8 mouse cellular contexts compared by ENCODE assay signal in the genomic region with DNA sequence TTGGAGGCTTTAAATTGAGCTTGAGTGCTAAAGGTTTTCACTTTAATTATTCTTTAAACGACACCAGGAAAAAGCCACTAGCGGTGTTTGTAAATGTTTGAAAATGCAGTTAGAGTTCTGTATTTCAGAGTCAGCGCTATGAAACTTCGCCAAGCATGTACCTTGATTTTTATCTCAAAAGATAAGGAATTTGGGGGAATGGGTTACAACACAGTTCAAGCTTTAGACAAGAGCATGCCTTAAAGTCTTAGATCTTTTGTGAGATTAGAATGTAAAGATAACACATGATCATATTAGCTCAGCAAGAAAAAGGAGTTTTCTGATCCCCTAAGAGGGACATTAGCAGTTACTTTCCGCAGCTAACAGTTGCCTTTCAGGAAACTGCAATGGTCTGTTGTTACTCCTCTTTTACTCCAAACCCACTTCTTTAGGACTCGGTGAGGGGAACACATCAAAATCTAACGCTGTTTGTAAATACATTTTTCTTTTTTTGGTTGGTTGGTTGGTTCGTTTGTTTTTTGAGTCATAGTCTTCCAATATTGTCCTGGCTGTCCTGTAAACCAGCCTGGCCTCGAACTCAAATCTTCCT. TPM values are rescaled to one million over a fixed set of nuclear protein-coding genes. Genes with fewer than 3 reads are reported as not detected.
A peak's percentile ranks its signal among the peaks of the same experiment; 100 is the strongest.
DNase-seq lines count a peak whose midpoint lies in the region; ATAC-seq and TF ChIP-seq lines count a peak whose summit lies in the region.

No protein-coding gene starts in this region.

- H3K27me3 ChIP-seq in cerebellum, adult 2 months (ENCODE audit: control insufficient read depth, insufficient read depth, low read length) = no peaks in the 10 kb centered on the region
- H3K27me3 ChIP-seq in spleen, adult 2 months (ENCODE audit: control insufficient read depth, insufficient read depth, low read length) = no peaks in the 10 kb centered on the region
- H3K27me3 ChIP-seq in limb, embryonic 14.5 days (ENCODE audit: control insufficient read depth, insufficient read depth, low read length) = no peaks in the 10 kb centered on the region
- H3K27me3 ChIP-seq in stomach, embryonic 16.5 days (ENCODE audit: control insufficient read depth, insufficient read depth, low read length) = no peaks in the 10 kb centered on the region

- H3K9me3 ChIP-seq in limb, embryonic 14.5 days (ENCODE audit: control insufficient read depth, low read length) = no peaks in the 10 kb centered on the region; the same call in 1 of the 2 replicates
- peaks cover 5% of the 10 kb centered on the region; the same call in 1 of the 2 replicates for H3K9me3 ChIP-seq in stomach, embryonic 16.5 days (replicated peaks; ENCODE audit: control insufficient read depth, low read length)

- H3K4me1 ChIP-seq in cerebellum, adult 2 months (ENCODE audit: control insufficient read depth, insufficient read depth, low read length) = peaks cover 2% of the 10 kb centered on the region; the same call in 1 of the 2 replicates
- peaks cover 21% of the 10 kb centered on the region for H3K4me1 ChIP-seq in spleen, adult 2 months (ENCODE audit: control insufficient read depth, insufficient read depth, insufficient read length)
- peaks cover 8% of the 10 kb centered on the region for H3K4me1 ChIP-seq in limb, embryonic 14.5 days (ENCODE audit: control insufficient read depth, insufficient read depth, low read length)
- peaks cover 15% of the 10 kb centered on the region for H3K4me1 ChIP-seq in stomach, embryonic 16.5 days (ENCODE audit: control insufficient read depth, insufficient read depth, low read length)

- no peak for DNase-seq in cerebellum, adult 2 months
- no peak for DNase-seq in cerebellum, postnatal 4 days (ENCODE audit: low spot score in 2 of 2)
- no peak for DNase-seq in spleen, adult 2 months (ENCODE audit: low read depth in 1 of 2, low spot score in 2 of 2)
- no peak for DNase-seq in spleen, adult 18-20 months
- DNase-seq in limb, embryonic 14.5 days (ENCODE audit: low spot score) = no peak
- DNase-seq in thymus, postnatal 14 days = no peak

- peak overlapping the region; percentile 95 for H3K9ac ChIP-seq in limb, embryonic 14.5 days (ENCODE audit: low read depth, low read length, severe bottlenecking)
- peak overlapping the region; percentile 74 for H3K9ac ChIP-seq in stomach, embryonic 16.5 days (ENCODE audit: low read length)

- H3K27ac ChIP-seq in cerebellum, adult 2 months (ENCODE audit: insufficient read depth, low read length) = no peak overlapping the region; the same call in 1 of the 2 replicates
- peak overlapping the region; percentile 91; the same call in 1 of the 2 replicates for H3K27ac ChIP-seq in spleen, adult 2 months (ENCODE audit: insufficient read depth, low read length)
- H3K27ac ChIP-seq in limb, embryonic 14.5 days (replicated peaks; ENCODE audit: low read depth, low read length) = no peak overlapping the region
- H3K27ac ChIP-seq in stomach, embryonic 16.5 days (ENCODE audit: low read length) = peak overlapping the region; percentile 99

- no peak for TF ChIP-seq CTCF in cerebellum, adult 2 months (IDR thresholded peaks at IDR 0.05; ENCODE audit: borderline replicate concordance, insufficient read depth, low read depth, low read length)
- no peak for TF ChIP-seq CTCF in spleen, adult 2 months (IDR thresholded peaks at IDR 0.05; ENCODE audit: extremely low read depth, insufficient read depth, insufficient read length, insufficient replicate concordance)

- TF ChIP-seq POLR2A in cerebellum, adult 2 months (IDR thresholded peaks at IDR 0.05; ENCODE audit: borderline replicate concordance, insufficient read depth, low read length) = no peak
- TF ChIP-seq POLR2A in spleen, adult 2 months (IDR thresholded peaks at IDR 0.05; ENCODE audit: low read depth, low read length) = no peak
- no peak for TF ChIP-seq POLR2A in limb, embryonic 14.5 days (IDR thresholded peaks at IDR 0.05; ENCODE audit: borderline replicate concordance, extremely low read depth, insufficient read depth, insufficient read length)

- 25% methylated on average over 9 of the region's 9 CpGs for WGBS in cerebellum, adult 2 months
- 4% methylated on average over 9 of the region's 9 CpGs for WGBS in spleen, adult 2 months
- 22% methylated on average over 9 of the region's 9 CpGs for WGBS in limb, embryonic 14.5 days
- 19% methylated on average over 9 of the region's 9 CpGs for WGBS in stomach, embryonic 16.5 days

- ATAC-seq in limb, embryonic 14.5 days (ENCODE audit: low FRiP score, low read depth) = no peak; the same call in 1 of the 2 replicates
- ATAC-seq in stomach, embryonic 16.5 days (ENCODE audit: insufficient read depth, low FRiP score) = no peak
- ATAC-seq in megakaryocyte-erythroid progenitor cell, adult 5-6 weeks (replicated peaks; ENCODE audit: low FRiP score, low TSS enrichment, poor library complexity, severe bottlenecking) = no peak

- H3K4me3 ChIP-seq in cerebellum, adult 2 months (replicated peaks; ENCODE audit: insufficient read depth, low read depth, low read length) = peak overlapping the region; percentile 98
- H3K4me3 ChIP-seq in spleen, adult 2 months (ENCODE audit: extremely low read depth, insufficient read depth, insufficient read length) = peak overlapping the region; percentile 93
- peak overlapping the region; percentile 91 for H3K4me3 ChIP-seq in limb, embryonic 14.5 days (replicated peaks; ENCODE audit: low read length)
- H3K4me3 ChIP-seq in stomach, embryonic 16.5 days (replicated peaks; ENCODE audit: low read length) = peak overlapping the region; percentile 98

- H3K4me2 ChIP-seq in limb, embryonic 14.5 days (replicated peaks; ENCODE audit: low read depth, low read length, severe bottlenecking) = peak overlapping the region; percentile 75
- peak overlapping the region; percentile 76 for H3K4me2 ChIP-seq in stomach, embryonic 16.5 days (ENCODE audit: low read depth, low read length)

- no peaks in the 10 kb centered on the region for H3K36me3 ChIP-seq in spleen, adult 2 months (ENCODE audit: control insufficient read depth, insufficient read depth, low read length)
- H3K36me3 ChIP-seq in limb, embryonic 14.5 days (ENCODE audit: control insufficient read depth, insufficient read depth, low read length) = peaks cover 12% of the 10 kb centered on the region
- H3K36me3 ChIP-seq in stomach, embryonic 16.5 days (ENCODE audit: control insufficient read depth, insufficient read depth, low read length) = peaks cover 7% of the 10 kb centered on the region; the same call in 1 of the 2 replicates

RNA-seq across cellular contexts. Expression of a gene that starts 3.8 kb away (rescaled TPM):
- 12.9 and 14.4 TPM in 2 replicates for polyA plus RNA-seq in cerebellum, adult 2 months (2012; rRNA removed)
- 6.1 and 7.4 TPM in 2 replicates for polyA plus RNA-seq in spleen, adult 2 months (2012; rRNA removed)
- 7.6 and 8.0 TPM in 2 replicates for polyA plus RNA-seq in limb, embryonic 14.5 days (2012; rRNA removed)
- polyA plus RNA-seq in limb, embryonic 14.5 days (2014; fragmentation: Nextera tagmentation; extraction: Ambion mirVana) = 5.9 and 6.6 TPM in 2 replicates
- 4.2 and 4.6 TPM in 2 replicates for polyA plus RNA-seq in stomach, embryonic 16.5 days (2015; fragmentation: Nextera tagmentation; extraction: Ambion mirVana)
- 30.6 and 43.0 TPM in 2 replicates for total RNA-seq in megakaryocyte-erythroid progenitor cell, adult 5-6 weeks (2014; fragmentation: Nextera tagmentation)
- total RNA-seq in megakaryocyte-erythroid progenitor cell, adult 5-6 weeks (2017) = 26.7 and 33.0 TPM in 2 replicates

Comparison
In these comparisons a context has a peak if more than half of its experiments do, and no peak if none do; other contexts are left out.
1. H3K27ac ChIP-seq: peak in spleen, adult 2 months (single experiment) and stomach, embryonic 16.5 days (single experiment); none in cerebellum, adult 2 months (single experiment) and limb, embryonic 14.5 days (single experiment).
2. Peak in every context shown above with its lines, with median percentiles within 50 percentile points of each other: H3K4me3 ChIP-seq.